Mouse (Mus musculus) small intestine, adult 2 months (tissue): Measurements from ENCODE around the gene Slc39a1.

Experiments
- CTCF ChIP-seq: fragments of 200-500 bp; IDR thresholded peaks from 2 replicates; pipeline ENCODE4 v1.5.1; 2012; ENCODE audit warnings: low read depth, mild to moderate bottlenecking, control low read depth, inconsistent platforms, low read length, moderate library complexity, mixed read lengths; ENCODE audit not compliant: insufficient replicate concordance, insufficient read length; ENCODE audit errors: extremely low read depth
- POLR2A ChIP-seq: fragments of 200-500 bp; IDR thresholded peaks from 2 replicates; pipeline ENCODE4 v1.6.1; 2012; ENCODE audit warnings: low read depth, mild to moderate bottlenecking, control low read depth, inconsistent platforms, low read length, moderate library complexity

GRCm38 (mm10) chr3:90278211-90278610 lies 30.2 kb downstream of the Slc39a1 start:
- no peak for TF ChIP-seq POLR2A
- no peak for TF ChIP-seq CTCF
